Mouse (Mus musculus): ENCODE measurements at regions not wholly inside any gene's neighbourhood (a gene's known extent, or its start where the extent isn't known, plus 50 kb on each side); places are given as distances from the start of the nearest gene placed in this dataset.

- peak; percentile 99 for ATAC-seq (ENCODE audit: low TSS enrichment)
Observed at GRCm38 (mm10) chr19:26249751-26250150, 355.1 kb upstream of the Smarca2 start.

GRCm38 (mm10) chr19:26258677-26259076 is 346.2 kb upstream of the Smarca2 start:
- no peak for ATAC-seq (ENCODE audit: low TSS enrichment)

GRCm38 (mm10) chr19:26261530-26261929 is 343.3 kb upstream of the Smarca2 start:
- peak; percentile 100 for ATAC-seq (ENCODE audit: low TSS enrichment)

GRCm38 (mm10) chr19:26296360-26296759 is 308.5 kb upstream of the Smarca2 start:
- ATAC-seq (ENCODE audit: low TSS enrichment), result no peak

- peak; percentile 74 for ATAC-seq (ENCODE audit: low TSS enrichment)
Observed at GRCm38 (mm10) chr19:26308477-26309135, 296.2 kb upstream of the Smarca2 start.

- no peak for ATAC-seq (ENCODE audit: low TSS enrichment)
Observed at GRCm38 (mm10) chr19:26318977-26319376, 285.9 kb upstream of the Smarca2 start.

GRCm38 (mm10) chr19:26323682-26324081 is 281.2 kb upstream of the Smarca2 start:
- peak; percentile 90 for ATAC-seq (ENCODE audit: low TSS enrichment)

- ATAC-seq (ENCODE audit: low TSS enrichment), result no peak
Observed at GRCm38 (mm10) chr19:26339120-26339519, 265.7 kb upstream of the Smarca2 start.

- peak; percentile 98 for ATAC-seq (ENCODE audit: low TSS enrichment)
Observed at GRCm38 (mm10) chr19:26340155-26340554, 264.7 kb upstream of the Smarca2 start.

- no peak for ATAC-seq (ENCODE audit: low TSS enrichment)
Observed at GRCm38 (mm10) chr19:26355054-26355453, 249.8 kb upstream of the Smarca2 start.

GRCm38 (mm10) chr19:26383961-26384381 is 220.9 kb upstream of the Smarca2 start:
- peak; percentile 82 for ATAC-seq (ENCODE audit: low TSS enrichment)

GRCm38 (mm10) chr19:26386075-26386474 is 218.8 kb upstream of the Smarca2 start:
- peak; percentile 56; the same call in 1 of the 2 replicates for ATAC-seq (ENCODE audit: low TSS enrichment)

GRCm38 (mm10) chr19:26412684-26413083 is 192.2 kb upstream of the Smarca2 start:
- ATAC-seq (ENCODE audit: low TSS enrichment), result peak; percentile 77

GRCm38 (mm10) chr19:26414476-26415024 is 190.3 kb upstream of the Smarca2 start:
- ATAC-seq (ENCODE audit: low TSS enrichment), result no peak

GRCm38 (mm10) chr19:26419781-26420180 is 185.1 kb upstream of the Smarca2 start:
- no peak for ATAC-seq (ENCODE audit: low TSS enrichment)

GRCm38 (mm10) chr19:26439163-26439562 is 165.7 kb upstream of the Smarca2 start:
- no peak for ATAC-seq (ENCODE audit: low TSS enrichment)

GRCm38 (mm10) chr19:26445309-26445708 is 159.5 kb upstream of the Smarca2 start:
- ATAC-seq (ENCODE audit: low TSS enrichment), result no peak

- ATAC-seq (ENCODE audit: low TSS enrichment), result peak; percentile 84
Observed at GRCm38 (mm10) chr19:26447427-26448023, 157.3 kb upstream of the Smarca2 start.

- ATAC-seq (ENCODE audit: low TSS enrichment), result no peak
Observed at GRCm38 (mm10) chr19:26461712-26462111, 143.1 kb upstream of the Smarca2 start.

GRCm38 (mm10) chr19:26465228-26465627 is 139.6 kb upstream of the Smarca2 start:
- ATAC-seq (ENCODE audit: low TSS enrichment), result peak; percentile 58

GRCm38 (mm10) chr19:26466244-26466643 is 138.6 kb upstream of the Smarca2 start:
- no peak for ATAC-seq (ENCODE audit: low TSS enrichment)

GRCm38 (mm10) chr19:26467179-26467651 is 137.6 kb upstream of the Smarca2 start:
- peak; percentile 91 for ATAC-seq (ENCODE audit: low TSS enrichment)

GRCm38 (mm10) chr19:26472659-26473058 is 132.2 kb upstream of the Smarca2 start:
- ATAC-seq (ENCODE audit: low TSS enrichment), result no peak

Measured in frontal cortex, adult (tissue).